Mouse (Mus musculus) ES-Bruce4 (cell line): ENCODE results near the gene G430095P16Rik.

Experiments used
- CTCF ChIP-seq: IDR thresholded peaks from one replicate; pipeline ENCODE4 v1.8.1; 2011; ENCODE audit warnings: low read depth, low read length
- POLR2A ChIP-seq: IDR thresholded peaks from one replicate; pipeline ENCODE4 v1.8.1; 2011; ENCODE audit warnings: low read length; ENCODE audit not compliant: insufficient read depth

GRCm38 (mm10) chr8:84752734-84753582 lies 30.2 kb downstream of the G430095P16Rik start:
- no peak for TF ChIP-seq CTCF
- TF ChIP-seq POLR2A = no peak
